Mouse (Mus musculus): Measurements from ENCODE around the gene Ankef1.

DNA sequence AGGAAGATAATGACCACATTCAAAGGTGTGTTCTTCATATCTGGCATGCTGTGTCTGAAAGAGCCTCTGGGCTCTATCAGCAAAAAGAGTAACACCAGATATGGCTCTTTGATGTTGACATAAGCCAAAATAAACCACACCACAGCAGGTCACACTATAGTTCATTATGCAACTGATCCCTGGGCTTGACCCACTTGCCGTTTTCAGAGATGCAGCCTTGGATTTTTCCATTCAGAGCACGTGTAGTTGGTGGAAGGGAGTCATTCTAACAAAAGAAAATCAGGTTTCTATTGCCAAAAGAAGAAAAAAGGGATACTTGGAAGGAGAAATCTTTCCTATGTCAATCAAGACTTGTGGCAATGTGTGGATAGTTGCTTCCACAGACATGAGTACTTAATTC is 87.1 kb downstream of the Ankef1 start:
- no peak for TF ChIP-seq CTCF (IDR thresholded peaks at IDR 0.05; ENCODE audit: borderline replicate concordance, insufficient read depth, low read length)
- no peak for TF ChIP-seq POLR2A (IDR thresholded peaks at IDR 0.05; ENCODE audit: low read depth, low read length)

Measured in embryonic fibroblast, embryonic 13.5 days (primary cell).